Mouse (Mus musculus) bone marrow, adult 2 months (tissue): Measurements from ENCODE around the gene Cuta.

Experiments
- CTCF ChIP-seq: fragments of 200-500 bp; IDR thresholded peaks from 2 replicates; pipeline ENCODE4 v1.5.1; 2011; ENCODE audit warnings: low read length, control low read depth; ENCODE audit not compliant: control insufficient read depth, insufficient read depth
- POLR2A ChIP-seq: fragments of 200-500 bp; IDR thresholded peaks from 2 replicates; pipeline ENCODE4 v1.6.1; 2011; ENCODE audit warnings: low read depth, mild to moderate bottlenecking, control low read depth, low read length, borderline replicate concordance; ENCODE audit not compliant: control insufficient read depth

DNA sequence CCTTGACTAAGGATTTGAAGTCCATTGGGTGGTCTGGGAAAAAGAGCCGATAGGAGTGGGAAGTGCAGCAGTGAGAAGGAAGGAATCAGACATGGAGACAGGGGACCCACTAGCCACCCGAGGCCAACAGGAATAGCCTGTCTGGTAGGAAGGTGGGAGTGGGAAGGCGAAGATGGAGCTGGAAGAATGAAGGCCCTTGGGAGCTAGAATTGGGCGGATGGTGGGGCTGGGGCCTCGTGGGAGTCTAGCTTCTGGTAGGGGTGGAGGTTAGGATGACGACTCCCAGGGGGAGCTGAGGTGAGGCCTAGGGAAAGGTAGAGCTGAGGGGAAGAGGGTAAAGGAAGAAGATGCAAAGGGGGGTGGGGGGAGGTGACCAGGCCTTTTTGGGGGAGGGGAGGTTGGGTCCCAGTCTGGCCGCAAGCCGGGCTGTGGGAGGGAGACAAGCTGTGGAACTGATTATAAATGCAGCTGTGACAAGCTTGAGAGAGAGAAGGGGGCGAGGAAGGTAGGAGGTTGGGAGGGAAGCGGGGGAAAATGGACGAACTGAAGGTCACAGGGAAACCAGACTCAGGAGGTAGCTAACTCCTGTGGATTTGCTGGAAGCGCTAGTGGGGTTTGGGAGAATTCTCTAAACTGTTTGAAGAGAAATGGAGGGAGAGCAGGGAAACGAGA, 6.6 kb upstream of the Cuta start:
- TF ChIP-seq CTCF, result no peak
- TF ChIP-seq POLR2A, result no peak
